Mouse (Mus musculus): ENCODE data around the gene Btbd6.

The Btbd6 gene

DNA sequence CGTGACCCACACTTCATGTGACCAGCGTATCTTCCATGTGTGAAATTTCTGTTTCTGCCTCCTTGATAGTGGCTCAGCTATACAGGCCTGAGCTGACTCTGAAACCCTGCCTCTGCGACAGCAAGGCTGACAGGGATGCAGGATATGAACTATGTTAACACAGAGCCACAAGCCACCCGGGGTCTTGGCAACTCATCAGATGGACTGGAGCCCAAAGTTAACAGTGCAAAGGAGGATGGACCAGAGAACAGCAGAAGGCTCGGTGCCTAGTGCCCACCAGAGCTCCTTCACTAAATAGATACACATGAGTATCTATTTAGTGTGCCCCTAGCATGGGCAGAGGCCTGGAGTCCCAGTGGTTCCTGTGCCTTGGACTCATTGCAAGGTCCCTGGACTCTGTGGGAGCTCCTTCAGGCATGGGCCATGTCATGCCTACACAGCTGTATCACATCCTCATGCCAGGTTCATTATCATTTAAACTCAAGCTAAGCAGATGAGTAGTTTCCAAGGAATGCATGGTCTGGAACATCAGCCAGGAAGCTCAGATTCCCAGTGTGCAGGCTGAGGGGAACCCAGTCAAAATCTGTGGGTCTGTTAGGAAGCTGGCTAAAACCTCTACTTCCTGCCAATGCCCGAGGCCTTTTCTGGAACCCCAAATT is 35.5 kb downstream of the Btbd6 start:
- DNase-seq (ENCODE audit: low spot score) = no peak

DNA sequence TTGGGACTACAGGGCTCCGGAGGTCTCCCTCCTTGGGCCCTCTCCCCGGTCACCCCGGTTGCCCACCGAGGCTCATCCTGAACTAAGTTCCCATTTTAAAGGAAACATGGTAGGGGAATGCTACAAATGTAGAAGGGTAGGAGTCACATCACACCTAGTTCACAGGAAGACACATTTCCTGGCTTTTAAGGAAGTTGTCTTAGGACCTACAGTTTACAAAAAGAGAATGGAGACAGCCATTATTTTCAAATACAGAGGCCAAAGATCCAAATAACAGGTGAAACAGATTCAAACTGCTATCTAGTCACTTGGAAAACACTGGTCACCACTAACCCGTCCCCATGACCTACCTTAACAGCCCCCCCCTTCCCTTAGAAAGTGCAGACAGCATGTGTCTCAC is 36.2 kb downstream of the Btbd6 start:
- DNase-seq (ENCODE audit: low spot score) = no peak

DNA sequence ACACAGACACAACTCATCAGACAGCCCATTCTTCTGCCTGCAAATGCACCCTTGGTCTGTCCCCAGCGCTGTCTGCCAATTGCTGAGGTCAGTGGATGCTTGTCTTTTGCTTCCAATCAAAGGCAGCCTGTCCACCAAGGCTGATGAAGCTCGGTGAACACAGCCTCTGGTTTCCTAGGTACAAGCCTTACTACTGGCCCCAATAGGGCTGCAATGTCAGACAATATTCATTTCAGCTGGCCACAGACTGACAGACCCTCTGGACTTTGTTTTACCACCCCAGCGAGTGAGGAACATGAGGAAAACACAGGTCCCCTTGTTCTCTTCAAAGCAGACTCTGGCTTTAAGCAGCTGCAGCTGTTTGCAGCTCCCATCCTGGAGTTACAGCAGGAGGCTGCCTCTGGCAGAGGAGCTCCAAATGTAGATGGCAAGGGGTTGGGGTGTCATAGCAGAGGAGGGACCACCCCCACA is 36.8 kb downstream of the Btbd6 start:
- no peak for DNase-seq (ENCODE audit: low spot score)

DNA sequence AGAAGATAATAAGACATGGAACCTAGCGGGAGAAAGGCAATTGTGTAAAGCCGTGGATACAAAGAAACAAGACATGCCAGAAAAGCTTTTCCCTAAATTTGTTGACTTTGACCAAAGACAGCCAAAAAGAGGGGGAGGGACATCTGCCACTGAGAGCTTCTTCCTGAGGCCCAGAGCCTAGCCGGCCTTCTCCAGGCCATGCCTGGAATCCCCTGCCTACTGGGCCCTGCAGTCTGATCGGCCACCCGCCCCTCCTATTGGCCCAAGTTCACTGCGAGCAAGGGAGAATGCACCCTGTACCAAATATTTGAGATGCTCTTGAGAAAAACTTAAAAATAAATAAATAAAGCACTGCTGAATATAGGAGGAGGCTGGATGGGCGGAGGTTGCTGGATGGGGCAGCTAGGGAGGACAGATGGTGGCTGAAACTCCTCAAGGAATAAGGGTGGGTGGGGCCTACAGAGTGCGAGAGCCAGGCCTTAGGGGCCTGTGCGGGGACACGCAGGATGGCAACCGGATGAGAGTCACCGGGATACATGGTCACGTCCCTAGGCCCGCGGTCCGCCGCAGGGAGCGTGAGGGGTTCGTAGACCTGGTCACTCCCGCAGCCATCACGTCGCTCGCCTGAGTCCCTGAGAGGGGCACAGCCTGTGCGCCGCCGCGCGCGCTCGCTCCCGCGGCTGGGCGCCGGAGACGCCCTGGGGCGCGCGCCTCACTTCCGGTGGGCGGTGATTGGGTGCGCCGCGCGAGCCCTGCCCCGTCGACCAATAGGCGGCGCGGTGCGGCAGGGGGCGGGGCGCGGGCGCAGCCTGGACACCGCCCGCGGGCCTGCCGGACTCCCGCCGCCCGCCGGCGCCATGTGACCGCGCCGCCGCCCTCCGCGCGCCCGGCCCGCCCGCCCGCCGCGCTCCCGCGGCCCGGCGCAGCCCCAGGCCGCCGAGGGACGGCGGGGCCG is 37.6 kb downstream of the Btbd6 start, which contains the start of gene Pacs2:
TSS of gene Pacs2 (plus strand) at position 905 of the 955 bp plus-strand sequence.
- peak; percentile 96 for DNase-seq (ENCODE audit: low spot score)

DNA sequence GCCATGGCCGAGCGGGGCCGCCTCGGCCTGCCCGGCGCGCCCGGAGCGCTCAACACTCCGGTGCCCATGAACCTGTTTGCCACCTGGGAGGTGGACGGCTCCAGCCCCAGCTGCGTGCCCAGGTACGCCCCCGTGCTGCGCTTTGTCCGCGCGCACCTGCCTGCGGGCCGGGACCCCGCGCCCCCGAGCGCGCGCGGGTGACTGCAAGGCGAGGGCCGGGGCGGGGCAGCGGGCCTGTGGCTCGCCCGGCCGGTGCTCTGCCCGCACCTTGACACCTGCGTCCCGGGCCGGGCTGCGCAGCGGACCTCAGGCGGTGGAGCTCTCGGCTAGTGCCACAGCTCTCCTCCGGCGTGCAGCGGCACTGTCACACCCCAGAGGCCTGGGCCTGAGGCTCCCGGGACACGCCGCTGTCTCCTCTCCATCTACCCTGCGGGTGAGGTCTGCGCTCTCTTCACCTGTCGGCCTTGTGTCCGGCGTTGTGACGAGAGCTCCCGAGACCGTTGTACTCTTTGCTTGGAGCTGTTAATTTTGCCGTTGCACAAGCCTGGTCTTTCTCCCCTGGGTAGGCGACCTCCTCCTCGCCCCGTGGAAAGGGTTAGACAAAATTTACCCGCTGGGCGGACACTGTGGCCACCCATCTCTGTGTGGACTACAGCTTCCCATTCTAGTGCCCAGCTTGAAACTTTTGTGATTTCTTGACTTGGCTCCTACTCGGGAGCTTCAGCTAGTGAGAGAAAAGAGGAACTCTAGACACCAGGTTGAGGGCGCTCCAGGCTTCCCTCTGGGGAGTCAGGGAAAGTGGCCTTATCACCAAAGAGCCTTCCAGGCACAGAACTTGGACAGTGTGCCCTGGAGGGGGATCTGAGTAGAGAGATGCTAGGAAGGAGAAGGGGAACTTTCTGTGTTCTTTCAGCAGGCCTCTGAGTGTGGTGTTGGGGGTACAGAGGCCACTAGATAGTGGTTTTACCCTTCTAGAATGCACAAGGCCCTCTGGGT is 38.6 kb downstream of the Btbd6 start:
- DNase-seq (ENCODE audit: low spot score) = peak; percentile 56

DNA sequence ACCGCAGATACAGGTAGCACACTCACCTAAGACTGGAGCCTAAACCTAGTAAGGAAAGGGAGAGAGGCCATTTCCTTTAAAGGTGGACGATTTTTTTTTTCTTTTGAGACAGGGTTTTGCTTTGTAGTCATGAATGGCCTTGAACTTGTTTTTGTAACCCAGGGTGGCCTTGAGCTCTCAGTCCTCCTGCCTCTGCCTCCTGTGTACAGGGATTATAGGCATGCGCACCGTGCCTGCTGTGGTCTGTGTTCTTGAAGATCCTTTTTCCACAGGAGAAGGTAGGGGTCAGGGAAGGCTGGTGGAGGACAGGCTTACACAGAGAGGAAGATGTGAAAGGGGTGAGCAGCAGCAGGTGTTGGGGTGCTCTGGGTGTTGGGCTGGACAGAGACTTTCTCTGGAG is 39.7 kb downstream of the Btbd6 start:
- no peak for DNase-seq (ENCODE audit: low spot score)

DNA sequence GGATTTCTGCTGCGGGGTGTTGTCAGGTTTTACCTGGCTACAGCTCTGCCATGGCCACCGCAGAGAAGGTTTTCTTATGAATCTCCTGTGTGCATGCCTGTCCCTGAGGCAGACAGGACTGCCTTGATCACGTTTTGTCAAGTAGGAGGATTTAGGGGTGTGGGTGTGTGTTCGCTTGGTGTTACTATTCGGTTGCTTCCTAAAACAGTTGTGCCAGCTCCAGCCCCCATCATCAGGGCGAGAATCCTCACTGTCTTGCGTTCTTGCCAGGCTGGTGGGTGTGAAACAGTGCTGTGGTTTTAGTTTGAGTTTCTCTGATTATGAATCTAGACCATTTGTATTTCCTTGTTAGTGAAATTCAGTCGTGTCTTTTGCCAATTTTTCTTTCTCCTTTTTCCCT is 40.7 kb downstream of the Btbd6 start:
- DNase-seq (ENCODE audit: low spot score) = no peak

DNA sequence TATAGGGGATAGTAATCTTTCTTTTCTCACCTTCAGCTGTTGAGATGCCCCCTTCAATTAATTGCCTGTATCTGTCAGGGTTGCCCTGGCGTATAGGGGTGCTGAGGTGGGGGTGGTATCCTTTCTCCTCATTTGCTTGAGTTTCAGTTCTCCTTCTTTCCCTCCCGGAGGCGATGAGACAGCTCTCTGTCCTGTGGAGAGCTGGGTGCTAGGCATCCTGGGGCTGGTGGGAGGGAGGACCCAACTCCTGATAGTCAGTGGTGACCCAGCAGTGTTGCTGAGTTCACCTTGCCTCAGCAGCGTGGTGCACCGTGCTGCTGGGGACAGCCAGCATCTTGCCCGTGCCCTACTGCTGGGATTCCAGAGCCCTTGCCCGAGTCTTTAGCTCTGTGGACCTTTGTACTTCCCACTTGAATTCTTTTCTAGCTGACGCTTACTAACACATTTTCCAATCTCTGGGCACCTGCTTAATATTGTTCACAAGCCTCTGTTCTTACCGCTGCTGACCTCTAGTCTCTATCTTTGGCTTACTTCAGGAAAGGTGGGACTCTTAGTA is 41.2 kb downstream of the Btbd6 start:
- DNase-seq (ENCODE audit: low spot score) = no peak

DNA sequence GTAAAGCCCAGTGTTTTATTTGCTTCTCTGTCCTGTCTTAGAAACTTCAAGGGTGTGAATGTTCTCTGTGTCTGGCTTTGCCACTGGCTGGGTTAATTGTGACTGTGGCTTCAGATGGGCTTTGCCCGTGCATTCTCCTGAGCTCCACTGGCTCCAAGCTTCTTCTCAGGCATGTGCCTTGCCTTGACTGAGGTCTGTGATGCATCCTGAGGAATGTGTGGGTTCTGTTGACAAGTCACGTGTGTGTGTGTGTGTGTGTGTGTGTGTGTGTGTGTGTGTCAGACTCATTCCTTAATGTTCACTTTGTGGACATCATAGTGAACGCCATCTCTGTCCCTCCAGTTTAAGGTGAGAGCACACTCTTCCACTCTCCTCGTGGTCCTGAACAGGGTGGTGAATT is 42.5 kb downstream of the Btbd6 start:
- no peak for DNase-seq (ENCODE audit: low spot score)

DNA sequence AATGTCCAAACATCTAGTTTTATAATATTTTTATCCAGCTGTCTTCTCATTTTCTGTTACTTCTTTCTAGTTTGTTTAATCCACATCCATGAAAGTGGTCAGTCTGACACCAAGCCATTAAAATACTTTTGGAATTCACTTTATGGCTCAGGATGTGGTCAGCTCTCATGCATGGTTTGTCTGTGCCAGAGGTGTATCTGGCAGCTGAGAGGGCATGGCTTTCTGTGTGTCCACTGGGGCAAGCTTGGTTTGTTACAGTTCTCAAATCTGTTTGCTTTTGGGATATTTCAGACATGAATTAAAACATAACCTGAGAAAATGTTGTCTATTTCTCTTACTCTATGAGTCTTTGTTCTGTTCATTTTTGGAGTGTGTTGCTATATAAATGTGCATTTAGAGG is 45.2 kb downstream of the Btbd6 start:
- DNase-seq (ENCODE audit: low spot score) = no peak

DNA sequence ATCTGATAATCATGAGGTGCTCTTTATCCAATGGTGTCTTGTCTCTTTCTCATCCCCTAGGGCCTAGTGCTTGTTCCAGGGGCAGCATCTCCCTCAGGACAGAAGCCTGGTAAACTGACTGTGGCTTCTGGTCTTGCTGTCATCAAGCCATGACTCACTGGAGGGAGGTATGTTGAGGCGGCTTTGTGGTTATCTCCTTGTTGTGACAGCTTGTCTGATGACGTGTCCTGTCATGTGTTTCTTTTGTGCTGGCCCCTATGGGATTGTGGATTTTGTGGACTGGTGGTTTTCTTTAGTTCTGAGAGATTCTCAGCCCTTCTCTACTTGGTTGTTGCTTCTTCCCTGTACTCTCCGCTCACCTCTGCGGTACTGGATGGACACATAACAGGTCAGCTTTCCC is 46.8 kb downstream of the Btbd6 start:
- no peak for DNase-seq (ENCODE audit: low spot score)

DNA sequence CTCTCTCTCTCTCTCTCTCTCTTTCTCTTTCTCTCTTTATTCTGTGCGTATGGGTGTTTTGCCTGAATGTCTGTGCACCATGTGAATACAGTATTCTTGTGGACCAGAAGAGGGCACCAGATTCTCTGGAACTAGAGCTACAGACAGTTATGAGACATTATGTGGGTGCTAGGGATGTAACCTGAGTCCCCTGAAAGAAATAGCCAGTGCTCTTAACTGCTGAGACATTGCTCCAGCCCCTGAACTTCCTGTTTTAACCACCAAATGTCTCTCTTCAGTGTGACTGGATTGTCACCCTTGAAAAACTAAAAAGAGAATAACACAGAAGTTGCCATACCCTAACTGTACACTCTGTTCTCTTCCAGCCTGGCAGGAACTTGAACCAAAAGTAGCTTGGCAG is 50.3 kb downstream of the Btbd6 start:
- DNase-seq (ENCODE audit: low spot score) = no peak

DNA sequence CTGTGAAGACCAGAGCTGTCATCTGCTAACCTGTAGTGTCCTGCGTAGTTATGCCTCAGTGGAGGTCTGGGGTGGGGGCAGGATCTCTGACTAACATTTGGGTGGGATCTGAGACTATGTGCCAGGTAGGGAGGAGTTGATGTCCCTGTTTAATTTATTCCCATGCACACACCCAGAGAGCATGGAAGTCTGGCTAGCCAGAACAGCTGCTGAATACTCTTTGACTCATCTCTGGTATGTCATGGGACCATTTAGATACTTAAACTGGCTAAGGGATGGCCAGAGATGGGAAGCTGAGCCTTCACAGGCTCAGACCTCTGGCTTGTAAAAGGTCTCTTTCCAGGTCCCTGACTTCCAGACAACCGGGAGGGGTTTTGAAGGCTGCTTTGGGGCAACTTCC is 51.2 kb downstream of the Btbd6 start:
- DNase-seq (ENCODE audit: low spot score) = no peak

DNA sequence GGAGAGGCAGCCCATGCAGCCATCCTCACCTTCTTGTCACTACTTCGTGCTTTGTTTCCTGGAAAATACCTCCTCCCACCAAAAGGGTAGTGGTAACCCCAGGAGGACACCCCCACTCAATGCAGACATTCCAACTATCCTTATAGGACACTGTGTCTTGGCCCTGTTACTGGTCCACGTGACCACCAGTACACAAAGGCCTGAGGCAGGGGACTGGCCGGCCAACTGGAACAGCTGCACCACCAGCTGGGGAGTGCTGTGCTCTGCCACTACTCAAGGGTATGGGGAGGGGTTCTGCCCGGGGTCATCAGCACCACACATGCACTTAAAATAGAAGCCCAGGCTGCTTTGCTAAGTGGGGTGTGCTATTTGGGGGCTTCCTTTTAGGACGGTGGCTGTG is 51.8 kb downstream of the Btbd6 start:
- DNase-seq (ENCODE audit: low spot score) = no peak

Data from ovary, postnatal 36 days (tissue).